Mouse (Mus musculus) embryo, embryonic 9.5 days (tissue): ENCODE results near the gene Qtrt2.
A peak's percentile ranks its signal among the peaks of the same experiment; 100 is the strongest.

ENCODE experiments used
- DNase-seq: peaks from one replicate; pipeline ENCODE4 v3.0.0-alpha.2; 2017; ENCODE audit errors: extremely low spot score

Qtrt2 gene

GRCm38 (mm10) chr16:43925001-43925558 lies 1.5 kb downstream of the Qtrt2 start:
- DNase-seq = no peak

- DNase-seq = no peak
Observed at GRCm38 (mm10) chr16:43922630-43923029, 4.0 kb downstream of the Qtrt2 start.

- DNase-seq = no peak
Observed at GRCm38 (mm10) chr16:43922024-43922423, 4.6 kb downstream of the Qtrt2 start.

GRCm38 (mm10) chr16:43918867-43919266 lies 7.7 kb downstream of the Qtrt2 start:
- DNase-seq = no peak

GRCm38 (mm10) chr16:43908881-43909280 lies 17.7 kb downstream of the Qtrt2 start:
- DNase-seq = no peak

GRCm38 (mm10) chr16:43900571-43900970 lies 26.0 kb downstream of the Qtrt2 start:
- DNase-seq = no peak

GRCm38 (mm10) chr16:43900138-43900537 lies 26.5 kb downstream of the Qtrt2 start:
- no peak for DNase-seq

GRCm38 (mm10) chr16:43894501-43894900 lies 32.1 kb downstream of the Qtrt2 start:
- DNase-seq = no peak

- no peak for DNase-seq
Observed at GRCm38 (mm10) chr16:43890747-43891336, 35.8 kb downstream of the Qtrt2 start.

GRCm38 (mm10) chr16:43890005-43890336 lies 36.6 kb downstream of the Qtrt2 start:
- no peak for DNase-seq

- peak; percentile 98 for DNase-seq
Observed at GRCm38 (mm10) chr16:43889208-43890004, 37.2 kb downstream of the Qtrt2 start, which contains the start of gene Ccdc191. TSS of gene Ccdc191 (plus strand) at chr16:43889800.

GRCm38 (mm10) chr16:43882329-43882728 lies 44.3 kb downstream of the Qtrt2 start:
- no peak for DNase-seq

- no peak for DNase-seq
Observed at GRCm38 (mm10) chr16:43881636-43882035, 45.0 kb downstream of the Qtrt2 start.

GRCm38 (mm10) chr16:43879769-43880168 lies 46.8 kb downstream of the Qtrt2 start:
- DNase-seq = no peak

GRCm38 (mm10) chr16:43871419-43871818 lies 55.2 kb downstream of the Qtrt2 start:
- DNase-seq = no peak

- no peak for DNase-seq
Observed at GRCm38 (mm10) chr16:43869805-43870204, 56.8 kb downstream of the Qtrt2 start.

GRCm38 (mm10) chr16:43860624-43861023 lies 66.0 kb downstream of the Qtrt2 start:
- no peak for DNase-seq

- DNase-seq = no peak
Observed at GRCm38 (mm10) chr16:43858941-43859476, 67.6 kb downstream of the Qtrt2 start.

- DNase-seq = no peak
Observed at GRCm38 (mm10) chr16:43849839-43850238, 76.8 kb downstream of the Qtrt2 start.

- DNase-seq = no peak
Observed at GRCm38 (mm10) chr16:43841236-43841635, 85.4 kb downstream of the Qtrt2 start.

- no peak for DNase-seq
Observed at GRCm38 (mm10) chr16:43831957-43832356, 94.7 kb downstream of the Qtrt2 start.

GRCm38 (mm10) chr16:43827492-43827891 lies 99.1 kb downstream of the Qtrt2 start:
- no peak for DNase-seq

- no peak for DNase-seq
Observed at GRCm38 (mm10) chr16:43818404-43818803, 108.2 kb downstream of the Qtrt2 start.
